Mouse (Mus musculus): ENCODE measurements around the gene Tbc1d5. TPM values are rescaled to one million over a fixed set of nuclear protein-coding genes. Genes with fewer than 3 reads are reported as not detected.
"Not testable (repeated sequence)": the region's sequence is repeated elsewhere in the genome, so short reads cannot be mapped to it uniquely, and the experiment has no call there.

Tbc1d5 gene
- total RNA-seq, 2 experiments from 2014 or later, result 15.7 to 24.2 TPM

- DNase-seq, result no peak
Observed at GRCm38 (mm10) chr17:50741386-50741785, 437.8 kb downstream of the Tbc1d5 start.

GRCm38 (mm10) chr17:50740804-50741203 is 438.3 kb downstream of the Tbc1d5 start:
- DNase-seq, result no peak

GRCm38 (mm10) chr17:50738476-50738875 is 440.7 kb downstream of the Tbc1d5 start:
- DNase-seq, result no peak

- no peak for DNase-seq
Observed at GRCm38 (mm10) chr17:50737068-50737467, 442.1 kb downstream of the Tbc1d5 start.

GRCm38 (mm10) chr17:50735955-50736533 is 443.1 kb downstream of the Tbc1d5 start:
- DNase-seq, result no peak

GRCm38 (mm10) chr17:50735382-50735954 is 443.7 kb downstream of the Tbc1d5 start:
- DNase-seq, result peak; percentile 25

GRCm38 (mm10) chr17:50734781-50735180 is 444.4 kb downstream of the Tbc1d5 start:
- no peak for DNase-seq

GRCm38 (mm10) chr17:50733390-50733789 is 445.8 kb downstream of the Tbc1d5 start:
- DNase-seq, result no peak

GRCm38 (mm10) chr17:50731876-50732275 is 447.3 kb downstream of the Tbc1d5 start:
- DNase-seq, result no peak

GRCm38 (mm10) chr17:50730896-50731295 is 448.3 kb downstream of the Tbc1d5 start:
- DNase-seq, result no peak

- DNase-seq, result no peak
Observed at GRCm38 (mm10) chr17:50729577-50729976, 449.6 kb downstream of the Tbc1d5 start.

GRCm38 (mm10) chr17:50729031-50729430 is 450.1 kb downstream of the Tbc1d5 start:
- no peak for DNase-seq

- DNase-seq, result no peak
Observed at GRCm38 (mm10) chr17:50726265-50726664, 452.9 kb downstream of the Tbc1d5 start.

- DNase-seq, result peak; percentile 47
Observed at GRCm38 (mm10) chr17:50724376-50724775, 454.8 kb downstream of the Tbc1d5 start.

GRCm38 (mm10) chr17:50717586-50717985 is 461.6 kb downstream of the Tbc1d5 start:
- peak; percentile 10 for DNase-seq

- DNase-seq, result no peak
Observed at GRCm38 (mm10) chr17:50710497-50711222, 468.5 kb downstream of the Tbc1d5 start.

- DNase-seq, result not testable (repeated sequence)
Observed at GRCm38 (mm10) chr17:50698410-50698809, 480.7 kb downstream of the Tbc1d5 start.

- DNase-seq, result no peak
Observed at GRCm38 (mm10) chr17:50688135-50688534, 491.0 kb downstream of the Tbc1d5 start.

GRCm38 (mm10) chr17:50687670-50688069 is 491.5 kb downstream of the Tbc1d5 start:
- DNase-seq, result no peak

- no peak for DNase-seq
Observed at GRCm38 (mm10) chr17:50684960-50685645, 494.0 kb downstream of the Tbc1d5 start.
